Mouse (Mus musculus) kidney, embryonic 15.5 days (tissue): ENCODE results near the gene Ncf1. TPM values are rescaled to one million over a fixed set of nuclear protein-coding genes. Genes with fewer than 3 reads are reported as not detected.

Experiments
- ATAC-seq: fragments of 200-750 bp; cut with Nextera tagmentation; replicated peaks from 2 replicates; pipeline ENCODE4 v1.8.0; 2017; ENCODE audit warnings: moderate TSS enrichment; ENCODE audit not compliant: low FRiP score
- H3K27ac ChIP-seq: fragments of 300-500 bp; sonication (generic); 2 replicates; pipeline ENCODE4 v1.5.1; 2015; ENCODE audit warnings: mild to moderate bottlenecking, inconsistent platforms
- H3K27me3 ChIP-seq: fragments of 300-500 bp; sonication (generic); 2 replicates; pipeline ENCODE4 v1.6.1; 2015; ENCODE audit warnings: inconsistent platforms
- H3K36me3 ChIP-seq: fragments of 300-500 bp; sonication (generic); 2 replicates; pipeline ENCODE4 v1.6.1; 2015; ENCODE audit warnings: inconsistent platforms
- H3K4me1 ChIP-seq: fragments of 300-500 bp; sonication (generic); 2 replicates; pipeline ENCODE4 v1.6.1; 2015; ENCODE audit warnings: inconsistent platforms
- H3K4me2 ChIP-seq: fragments of 300-500 bp; sonication (generic); 2 replicates; pipeline ENCODE4 v1.6.1; 2015; ENCODE audit warnings: moderate library complexity, mild to moderate bottlenecking, inconsistent platforms
- H3K4me3 ChIP-seq: fragments of 300-500 bp; sonication (generic); replicated peaks from 2 replicates; pipeline ENCODE4 v1.5.1; 2015; ENCODE audit warnings: mild to moderate bottlenecking, inconsistent platforms
- H3K9ac ChIP-seq: fragments of 300-500 bp; sonication (generic); 2 replicates; pipeline ENCODE4 v1.6.1; 2015; ENCODE audit warnings: mild to moderate bottlenecking, inconsistent platforms
- H3K9me3 ChIP-seq: fragments of 300-500 bp; sonication (generic); replicated peaks from 2 replicates; pipeline ENCODE4 v1.6.1; 2016; ENCODE audit warnings: inconsistent platforms
- WGBS: fragments of 180-500 bp; shearing (Covaris S2); methylation state at CpG from one replicate; pipeline ENCODE4 v1.1.7; 2015; ENCODE audit warnings: mixed read lengths; 5-methylcytosine and 5-hydroxymethylcytosine counted together
- polyA plus RNA-seq: library from polyadenylated mRNA; unstranded; fragments of >200 nt; fragmentation: Nextera tagmentation; extraction: Ambion mirVana; gene quantifications from 2 replicates; pipeline ENCODE4 v1.2.1, GENCODE M21; 2015

Gene Ncf1
- 3.6 and 3.7 TPM in 2 replicates for polyA plus RNA-seq

DNA sequence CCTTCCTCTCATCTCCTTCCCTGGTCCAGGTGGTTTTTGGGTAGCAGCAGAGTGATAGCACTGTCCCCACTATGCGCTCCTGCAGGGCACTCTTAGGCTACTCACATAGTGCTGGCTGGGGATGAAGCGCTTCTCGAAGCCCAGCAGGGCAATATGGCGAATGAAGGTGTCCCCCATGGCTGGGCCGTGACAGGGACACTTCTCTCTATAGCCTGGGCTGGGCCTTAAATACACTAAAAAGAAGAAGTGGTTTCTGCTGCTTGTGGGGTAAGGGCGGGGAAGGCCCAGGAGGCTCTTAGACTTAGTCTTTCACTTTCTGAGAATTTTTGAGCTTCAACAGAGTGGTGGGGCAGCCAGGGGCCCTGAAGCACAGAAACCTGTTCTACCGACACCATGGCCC, at the start of gene Ncf1:
Ncf1 (minus strand) TSS at position 235 of the 400 bp plus-strand sequence.
- 89% methylated on average over 7 of the region's 7 CpGs for WGBS
- H3K27ac ChIP-seq = no peak within 1 kb of the TSS; the same call in 1 of the 2 replicates
- no peak for ATAC-seq
- H3K36me3 ChIP-seq = no peaks in the 10 kb centered on the region
- H3K4me3 ChIP-seq = no peak within 1 kb of the TSS
- H3K4me1 ChIP-seq = peaks cover 51% of the 10 kb centered on the region
- no peaks in the 10 kb centered on the region for H3K9me3 ChIP-seq
- H3K4me2 ChIP-seq = no peak within 1 kb of the TSS
- no peaks in the 10 kb centered on the region for H3K27me3 ChIP-seq
- no peak within 1 kb of the TSS for H3K9ac ChIP-seq

- Histone ChIP-seq H3K27me3 (no peaks in the 10 kb centered on the region), H3K27ac (no peak overlapping the region), H3K4me1 (no peaks in the 10 kb centered on the region), H3K9me3 (no peaks in the 10 kb centered on the region), H3K36me3 (peaks cover 94% of the 10 kb centered on the region), H3K4me2 (no peak overlapping the region), H3K4me3 (no peak overlapping the region), H3K9ac (no peak overlapping the region)
- 91% methylated on average over 4 of the region's 4 CpGs for WGBS
- ATAC-seq = no peak
Measured at GRCm38 (mm10) chr5:134277109-134277508, 47.7 kb upstream of the Ncf1 start.

GRCm38 (mm10) chr5:134275556-134275955, 46.1 kb upstream of the Ncf1 start:
- H3K4me2 ChIP-seq = no peak overlapping the region
- no peaks in the 10 kb centered on the region for H3K9me3 ChIP-seq
- no peak overlapping the region for H3K9ac ChIP-seq
- WGBS = 88% methylated on average over 10 of the region's 10 CpGs
- no peaks in the 10 kb centered on the region for H3K27me3 ChIP-seq
- no peak for ATAC-seq
- H3K4me3 ChIP-seq = no peak overlapping the region
- H3K36me3 ChIP-seq = peaks cover 96% of the 10 kb centered on the region
- H3K4me1 ChIP-seq = no peaks in the 10 kb centered on the region
- H3K27ac ChIP-seq = no peak overlapping the region

- H3K27ac ChIP-seq = no peak overlapping the region
- no peaks in the 10 kb centered on the region for H3K27me3 ChIP-seq
- ATAC-seq = no peak
- no peak overlapping the region for H3K9ac ChIP-seq
- H3K9me3 ChIP-seq = no peaks in the 10 kb centered on the region
- WGBS = 84% methylated on average over 11 of the region's 11 CpGs
- H3K36me3 ChIP-seq = peaks cover 96% of the 10 kb centered on the region
- H3K4me3 ChIP-seq = no peak overlapping the region
- H3K4me1 ChIP-seq = no peaks in the 10 kb centered on the region
- H3K4me2 ChIP-seq = no peak overlapping the region
Measured at GRCm38 (mm10) chr5:134275021-134275420, 45.6 kb upstream of the Ncf1 start.

GRCm38 (mm10) chr5:134273761-134274160, 44.3 kb upstream of the Ncf1 start:
- H3K4me1 ChIP-seq = no peaks in the 10 kb centered on the region
- H3K27ac ChIP-seq = no peak overlapping the region
- no peak for ATAC-seq
- no peak overlapping the region for H3K4me2 ChIP-seq
- WGBS = 86% methylated on average over 8 of the region's 8 CpGs
- no peaks in the 10 kb centered on the region for H3K9me3 ChIP-seq
- H3K9ac ChIP-seq = no peak overlapping the region
- H3K4me3 ChIP-seq = no peak overlapping the region
- peaks cover 96% of the 10 kb centered on the region for H3K36me3 ChIP-seq
- H3K27me3 ChIP-seq = no peaks in the 10 kb centered on the region

- no peak for ATAC-seq
- no peaks in the 10 kb centered on the region for H3K4me1 ChIP-seq
- H3K4me3 ChIP-seq = no peak overlapping the region
- no peak overlapping the region for H3K4me2 ChIP-seq
- WGBS = 80% methylated on average over 11 of the region's 11 CpGs
- H3K9me3 ChIP-seq = no peaks in the 10 kb centered on the region
- peaks cover 97% of the 10 kb centered on the region for H3K36me3 ChIP-seq
- no peaks in the 10 kb centered on the region for H3K27me3 ChIP-seq
- no peak overlapping the region for H3K9ac ChIP-seq
- no peak overlapping the region for H3K27ac ChIP-seq
Measured at GRCm38 (mm10) chr5:134272761-134273160, 43.3 kb upstream of the Ncf1 start.

- 81% methylated on average over 11 of the region's 11 CpGs for whole genome bisulfite sequencing
- Histone ChIP-seq H3K9ac (no peak overlapping the region), H3K9me3 (no peaks in the 10 kb centered on the region), H3K36me3 (peaks cover 97% of the 10 kb centered on the region), H3K27ac (no peak overlapping the region), H3K4me3 (no peak overlapping the region), H3K4me1 (peaks cover 6% of the 10 kb centered on the region; the same call in 1 of the 2 replicates), H3K4me2 (no peak overlapping the region), H3K27me3 (no peaks in the 10 kb centered on the region)
- ATAC-seq = no peak
Measured at GRCm38 (mm10) chr5:134271421-134271820, 42.0 kb upstream of the Ncf1 start.

- Histone ChIP-seq H3K4me3 (no peak overlapping the region), H3K27ac (no peak overlapping the region), H3K9me3 (no peaks in the 10 kb centered on the region), H3K4me1 (peaks cover 9% of the 10 kb centered on the region; the same call in 1 of the 2 replicates), H3K4me2 (no peak overlapping the region), H3K9ac (no peak overlapping the region), H3K36me3 (peaks cover 99% of the 10 kb centered on the region), H3K27me3 (no peaks in the 10 kb centered on the region)
- WGBS = 86% methylated on average over 4 of the region's 4 CpGs
- no peak for ATAC-seq
Measured at GRCm38 (mm10) chr5:134270566-134270965, 41.1 kb upstream of the Ncf1 start.

- Histone ChIP-seq H3K27ac (no peak overlapping the region), H3K9ac (no peak overlapping the region), H3K4me3 (no peak overlapping the region), H3K4me1 (peaks cover 9% of the 10 kb centered on the region; the same call in 1 of the 2 replicates), H3K4me2 (no peak overlapping the region), H3K27me3 (no peaks in the 10 kb centered on the region), H3K36me3 (peaks cover 99% of the 10 kb centered on the region), H3K9me3 (no peaks in the 10 kb centered on the region)
- WGBS = 87% methylated on average over 5 of the region's 5 CpGs
- ATAC-seq = no peak
Measured at GRCm38 (mm10) chr5:134269751-134270150, 40.3 kb upstream of the Ncf1 start.

DNA sequence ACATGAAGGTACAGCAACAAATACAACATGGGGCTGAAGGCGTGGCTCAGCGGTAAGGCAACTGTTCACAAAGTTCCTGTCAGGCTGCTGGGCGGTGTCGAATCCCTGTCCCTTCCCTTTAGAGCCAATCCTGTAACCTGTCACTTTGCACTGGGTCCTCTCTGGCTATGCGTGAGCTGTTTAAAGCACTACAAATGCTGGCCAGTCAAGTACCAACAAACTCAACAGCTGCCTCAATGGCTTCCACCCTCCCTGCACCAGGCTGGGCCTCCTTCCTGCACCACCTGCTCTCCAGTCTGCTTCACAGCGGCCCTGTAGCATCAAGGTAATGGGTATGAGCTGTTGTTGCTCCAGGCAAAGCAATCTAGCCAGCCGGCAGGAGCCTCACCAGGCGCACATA, 39.3 kb upstream of the Ncf1 start:
- Histone ChIP-seq H3K4me1 (peaks cover 9% of the 10 kb centered on the region; the same call in 1 of the 2 replicates), H3K9ac (no peak overlapping the region), H3K4me2 (no peak overlapping the region), H3K36me3 (peaks cover 100% of the 10 kb centered on the region), H3K27ac (no peak overlapping the region), H3K9me3 (no peaks in the 10 kb centered on the region), H3K27me3 (no peaks in the 10 kb centered on the region), H3K4me3 (no peak overlapping the region)
- ATAC-seq = no peak
- WGBS = 94% methylated on average over 8 of the region's 8 CpGs

- Histone ChIP-seq H3K9me3 (no peaks in the 10 kb centered on the region), H3K4me3 (no peak overlapping the region), H3K9ac (no peak overlapping the region), H3K36me3 (peaks cover 100% of the 10 kb centered on the region), H3K27ac (peak overlapping the region; percentile 28), H3K27me3 (no peaks in the 10 kb centered on the region), H3K4me1 (peaks cover 9% of the 10 kb centered on the region; the same call in 1 of the 2 replicates), H3K4me2 (no peak overlapping the region)
- 60% methylated on average over 18 of the region's 18 CpGs for WGBS
- peak; percentile 56 for ATAC-seq
Measured at GRCm38 (mm10) chr5:134266404-134266803, 37.0 kb upstream of the Ncf1 start.

DNA sequence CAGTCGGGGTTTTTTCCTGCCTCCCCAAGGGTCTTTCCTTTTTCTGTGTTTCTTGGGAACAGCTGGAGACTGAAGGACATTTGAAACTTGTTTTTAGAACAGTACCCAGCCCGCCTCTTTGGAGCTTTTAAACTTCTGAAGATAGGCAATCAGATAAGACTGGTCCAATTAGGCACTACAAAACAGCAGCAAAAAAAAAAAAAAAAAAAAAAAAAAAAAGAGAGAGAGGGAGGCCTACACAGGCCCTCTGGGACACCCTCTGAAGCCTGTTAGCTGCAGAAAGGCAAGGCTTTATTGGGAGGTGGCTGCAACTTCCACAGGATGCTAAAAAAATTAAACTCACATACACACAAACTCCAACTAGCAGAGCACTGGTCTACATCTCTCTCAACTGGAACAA, 36.5 kb upstream of the Ncf1 start:
- H3K27ac ChIP-seq = peak overlapping the region; percentile 28; the same call in 1 of the 2 replicates
- 53% methylated on average over 2 of the region's 2 CpGs for WGBS
- ATAC-seq = no peak

GRCm38 (mm10) chr5:134260001-134260636, 30.7 kb upstream of the Ncf1 start:
- 89% methylated on average over 9 of the region's 9 CpGs for WGBS
- no peak overlapping the region for H3K9ac ChIP-seq
- H3K36me3 ChIP-seq = peaks cover 94% of the 10 kb centered on the region
- H3K4me1 ChIP-seq = no peaks in the 10 kb centered on the region
- H3K27me3 ChIP-seq = no peaks in the 10 kb centered on the region
- H3K4me3 ChIP-seq = no peak overlapping the region
- ATAC-seq = no peak
- no peak overlapping the region for H3K27ac ChIP-seq
- no peaks in the 10 kb centered on the region for H3K9me3 ChIP-seq
- H3K4me2 ChIP-seq = no peak overlapping the region

More for the DNA sequence above, 36.5 kb upstream of the Ncf1 start:
- H3K9me3 ChIP-seq = no peaks in the 10 kb centered on the region
- H3K27me3 ChIP-seq = no peaks in the 10 kb centered on the region
- no peak overlapping the region for H3K9ac ChIP-seq
- H3K4me3 ChIP-seq = no peak overlapping the region
- H3K4me1 ChIP-seq = peaks cover 9% of the 10 kb centered on the region; the same call in 1 of the 2 replicates
- no peak overlapping the region for H3K4me2 ChIP-seq
- peaks cover 100% of the 10 kb centered on the region for H3K36me3 ChIP-seq
